Mouse (Mus musculus): ENCODE measurements around the gene Ermp1. TPM values are rescaled to one million over a fixed set of nuclear protein-coding genes. Genes with fewer than 3 reads are reported as not detected.

The Ermp1 gene
- total and polyA plus RNA-seq, 3 experiments: 68.4 to 167 (median 82.0) TPM

GRCm38 (mm10) chr19:29607521-29607920 is 40.7 kb downstream of the Ermp1 start (continued):
- no peak for TF ChIP-seq MAFK (IDR thresholded peaks at IDR 0.05; ENCODE audit: borderline replicate concordance, low read depth, low read length)
- no peak for TF ChIP-seq BHLHE40 (IDR thresholded peaks at IDR 0.05; ENCODE audit: borderline replicate concordance, low read depth, low read length)
- no peak for TF ChIP-seq E2F4 (IDR thresholded peaks at IDR 0.05; ENCODE audit: borderline replicate concordance, low read depth, low read length)
- TF ChIP-seq TAL1 (IDR thresholded peaks at IDR 0.05; ENCODE audit: low read length): no peak
- no peak for TF ChIP-seq JUND (IDR thresholded peaks at IDR 0.05; ENCODE audit: low read depth, low read length)
- TF ChIP-seq TCF12 (IDR thresholded peaks at IDR 0.05; ENCODE audit: low read depth, low read length): no peak
- no peak for TF ChIP-seq ZNF384 (IDR thresholded peaks at IDR 0.05; ENCODE audit: low read depth, low read length)
- no peak for TF ChIP-seq MEF2A (IDR thresholded peaks at IDR 0.05; ENCODE audit: extremely low read depth, insufficient replicate concordance, low read depth, low read length, poor library complexity, severe bottlenecking)
- no peak for TF ChIP-seq UBTF (IDR thresholded peaks at IDR 0.05; ENCODE audit: borderline replicate concordance, insufficient read depth, low read depth, low read length)

GRCm38 (mm10) chr19:29604653-29605052 is 43.6 kb downstream of the Ermp1 start:
- Histone ChIP-seq H3K4me1 (ENCODE audit: control insufficient read depth in 1 of 2, insufficient read depth in 2 of 2, low read length in 2 of 2) (no peaks in the 10 kb centered on the region; a peak in 1 of 4 replicates), H3K36me3 (ENCODE audit: control insufficient read depth in 1 of 2, insufficient read depth in 2 of 2, low read length in 2 of 2) (peaks cover 4 to 50% of the 10 kb centered on the region in 2 experiments; a peak in 3 of 4 replicates), H3K27me3 (ENCODE audit: control insufficient read depth in 1 of 2, insufficient read depth in 2 of 2, low read length in 2 of 2) (no peaks in the 10 kb centered on the region), H3K9me3 (replicated peaks; ENCODE audit: insufficient read depth, low read length) (no peaks in the 10 kb centered on the region), H3K4me3 (ENCODE audit: control insufficient read depth in 1 of 2, insufficient read depth in 1 of 2, low read depth in 2 of 2, low read length in 2 of 2) (no peak overlapping the region), H3K79me2 (ENCODE audit: control insufficient read depth, insufficient read depth, low read length, poor library complexity) (no peaks in the 10 kb centered on the region), H3K27ac (ENCODE audit: control insufficient read depth, low read depth, low read length) (no peak overlapping the region), H3K9ac (ENCODE audit: control insufficient read depth, low read depth, low read length, poor library complexity, severe bottlenecking) (no peak overlapping the region)
- no peak for DNase-seq (ENCODE audit: low read depth, low spot score)
- peak; percentile 86 for TF ChIP-seq MAFK (IDR thresholded peaks at IDR 0.05; ENCODE audit: borderline replicate concordance, low read depth, low read length)
- TF ChIP-seq JUND (IDR thresholded peaks at IDR 0.05; ENCODE audit: low read depth, low read length): no peak

- TF ChIP-seq GATA1 (IDR thresholded peaks at IDR 0.05; ENCODE audit: low read depth, low read length) (peak; percentile 47; the same call in 1 of the 2 replicates), ZNF384 (IDR thresholded peaks at IDR 0.05; ENCODE audit: low read depth, low read length) (no peak), ZC3H11A (IDR thresholded peaks at IDR 0.05; ENCODE audit: low read depth, low read length) (peak; percentile 4; the same call in 1 of the 2 replicates), HCFC1 (IDR thresholded peaks at IDR 0.05; ENCODE audit: low read depth, low read length) (no peak), RCOR1 (IDR thresholded peaks at IDR 0.05; ENCODE audit: low read depth, low read length) (0 out of 2 replicates have a peak, but pooled peaks have one; percentile 8)
- Histone ChIP-seq H3K9ac (ENCODE audit: control insufficient read depth, low read depth, low read length, poor library complexity, severe bottlenecking) (no peak overlapping the region), H3K36me3 (ENCODE audit: control insufficient read depth in 1 of 2, insufficient read depth in 2 of 2, low read length in 2 of 2) (peaks cover 4 to 52% of the 10 kb centered on the region in 2 experiments; a peak in 3 of 4 replicates), H3K4me1 (ENCODE audit: control insufficient read depth in 1 of 2, insufficient read depth in 2 of 2, low read length in 2 of 2) (no peaks in the 10 kb centered on the region; a peak in 1 of 4 replicates), H3K4me3 (ENCODE audit: control insufficient read depth in 1 of 2, insufficient read depth in 1 of 2, low read depth in 2 of 2, low read length in 2 of 2) (no peak overlapping the region), H3K79me2 (ENCODE audit: control insufficient read depth, insufficient read depth, low read length, poor library complexity) (no peaks in the 10 kb centered on the region), H3K27me3 (ENCODE audit: control insufficient read depth in 1 of 2, insufficient read depth in 2 of 2, low read length in 2 of 2) (no peaks in the 10 kb centered on the region), H3K9me3 (replicated peaks; ENCODE audit: insufficient read depth, low read length) (no peaks in the 10 kb centered on the region), H3K27ac (ENCODE audit: control insufficient read depth, low read depth, low read length) (no peak overlapping the region)
- peak; percentile 61 for DNase-seq (ENCODE audit: low read depth, low spot score)
Measured at GRCm38 (mm10) chr19:29603548-29604353, 44.5 kb downstream of the Ermp1 start.

Measured in MEL (cell line).